ENCODE assay signal across 43 mouse cellular contexts in genomic region chr5:134929988-134930387, GRCm38 (mm10). TPM values are rescaled to one million over a fixed set of nuclear protein-coding genes. Genes with fewer than 3 reads are reported as not detected.
"Had no signal": no experiment of that assay in that cellular context is flagged by ENCODE, and none has a peak within 500 bp of the region (broad histone marks: within the 10 kb centered on the region; RNA-seq: fewer than 3 reads in every experiment).

No protein-coding gene starts in this region.

- H3K9me3 ChIP-seq: heart, embryonic 10.5 days; heart, embryonic 12.5 days; heart, embryonic 13.5 days; heart, embryonic 15.5 days; hindbrain, embryonic 10.5 days; hindbrain, embryonic 12.5 days; hindbrain, embryonic 13.5 days; hindbrain, embryonic 15.5 days; intestine, embryonic 15.5 days; kidney, embryonic 15.5 days had no signal

- H3K36me3 ChIP-seq: heart, embryonic 13.5 days; heart, embryonic 15.5 days; hindbrain, embryonic 12.5 days; hindbrain, embryonic 13.5 days; hindbrain, embryonic 15.5 days; intestine, embryonic 15.5 days had no signal

- H3K27ac ChIP-seq: heart, embryonic 10.5 days; heart, embryonic 13.5 days; heart, embryonic 15.5 days; hindbrain, embryonic 10.5 days; hindbrain, embryonic 12.5 days; hindbrain, embryonic 13.5 days; hindbrain, embryonic 14.5 days; hindbrain, embryonic 15.5 days; hindbrain, postnatal 0 days; intestine, embryonic 15.5 days; kidney, embryonic 15.5 days; kidney, postnatal 0 days; layer of hippocampus, adult 2 months; left cerebral cortex, adult 2 months had no signal

- H3K4me2 ChIP-seq: heart, embryonic 12.5 days; heart, embryonic 13.5 days; heart, embryonic 15.5 days; hindbrain, embryonic 12.5 days; hindbrain, embryonic 13.5 days; hindbrain, embryonic 14.5 days; hindbrain, embryonic 15.5 days; intestine, embryonic 15.5 days; kidney, embryonic 15.5 days had no signal

- DNase-seq: heart, postnatal 10 days; heart, postnatal 14 days; heart, postnatal 36 days; heart, postnatal 4 days; kidney, adult 11 months; kidney, adult 18-20 months; kidney, adult 2 months; kidney, adult 8-10 months; kidney, adult 9 months; kidney, postnatal 10 days; kidney, postnatal 14 days; kidney, postnatal 25 days; kidney, postnatal 36 days; kidney, postnatal 4 days; layer of hippocampus, adult 9-11 months; layer of hippocampus, postnatal 36 days had no signal

- H3K27me3 ChIP-seq: hindbrain, embryonic 15.5 days; intestine, embryonic 15.5 days; kidney, embryonic 15.5 days had no signal

- ATAC-seq: hindbrain, embryonic 16.5 days; hindbrain, postnatal 0 days; inflammation-experienced regulatory T-cells, adult 6 months; intestine, embryonic 15.5 days; intestine, embryonic 16.5 days; intestine, postnatal 0 days had no signal

- H3K9ac ChIP-seq: heart, embryonic 12.5 days; heart, embryonic 13.5 days; heart, embryonic 15.5 days; hindbrain, embryonic 12.5 days; hindbrain, embryonic 13.5 days; hindbrain, embryonic 14.5 days; hindbrain, embryonic 15.5 days; intestine, embryonic 15.5 days; kidney, embryonic 15.5 days had no signal

- H3K4me3 ChIP-seq: heart, embryonic 10.5 days; heart, embryonic 12.5 days; heart, embryonic 13.5 days; heart, embryonic 15.5 days; hindbrain, embryonic 10.5 days; hindbrain, embryonic 12.5 days; hindbrain, embryonic 13.5 days; hindbrain, embryonic 15.5 days; intestine, embryonic 15.5 days; kidney, embryonic 15.5 days; layer of hippocampus, adult 2 months; left cerebral cortex, adult 2 months had no signal

RNA-seq across cellular contexts. Expression of gene Cldn13, which starts 14.7 kb away (rescaled TPM):
- polyA plus RNA-seq: hindbrain, embryonic 13.5 days; hindbrain, embryonic 16.5 days; hindbrain, postnatal 0 days; inflammation-experienced regulatory T-cells, adult 6 months; intestine, postnatal 0 days; kidney, adult 2 months had no signal

RNA-seq across cellular contexts. Expression of gene Cldn4, which starts 16.7 kb away (rescaled TPM):
- polyA plus RNA-seq: heart, postnatal 0 days; hindbrain, embryonic 13.5 days; hindbrain, embryonic 14.5 days; hindbrain, embryonic 16.5 days; hindbrain, postnatal 0 days; inflammation-experienced regulatory T-cells, adult 6 months had no signal

RNA-seq across cellular contexts. Expression of gene Tmem270, which starts 23.5 kb away (rescaled TPM):
- polyA plus RNA-seq: heart, embryonic 10.5 days; heart, embryonic 12.5 days; heart, embryonic 13.5 days; heart, embryonic 14.5 days; heart, embryonic 15.5 days; heart, embryonic 16.5 days; heart, postnatal 0 days; hindbrain, embryonic 10.5 days; hindbrain, embryonic 11.5 days; hindbrain, embryonic 12.5 days; hindbrain, embryonic 13.5 days; hindbrain, embryonic 14.5 days; hindbrain, embryonic 15.5 days; hindbrain, embryonic 16.5 days; hindbrain, postnatal 0 days; inflammation-experienced regulatory T-cells, adult 6 months; intestine, embryonic 14.5 days; intestine, embryonic 15.5 days; intestine, embryonic 16.5 days; intestine, postnatal 0 days; kidney, embryonic 14.5 days; kidney, embryonic 15.5 days; kidney, embryonic 16.5 days; kidney, postnatal 0 days; large intestine, adult 2 months had no signal

RNA-seq across cellular contexts. Expression of gene Cldn3, which starts 56.0 kb away (rescaled TPM):
- polyA plus RNA-seq: inflammation-experienced regulatory T-cells, adult 6 months had no signal
